Mouse (Mus musculus) MEL (cell line): Measurements from ENCODE around the gene H2afv.

Experiments
- CTCF ChIP-seq, 3 experiments: IDR thresholded peaks in 2 of 3; conservative IDR thresholded peaks in 1 of 3; 2 replicates each; pipeline ENCODE4 v1.5.1; 2011 to 2012; ENCODE audit warnings: low read length in 3 of 3, low read depth in 2 of 3, mild to moderate bottlenecking in 2 of 3, improper control_type of control experiment in 1 of 3, inconsistent platforms in 1 of 3, mixed read lengths in 1 of 3, moderate library complexity in 1 of 3; ENCODE audit not compliant: control insufficient read depth in 1 of 3, insufficient read depth in 1 of 3, poor library complexity in 1 of 3, severe bottlenecking in 1 of 3
- E2F4 ChIP-seq: IDR thresholded peaks from 2 replicates; pipeline ENCODE4 v1.6.1; 2011; ENCODE audit warnings: low read depth, low read length, improper control_type of control experiment, borderline replicate concordance
- ETS1 ChIP-seq: IDR thresholded peaks from 2 replicates; pipeline ENCODE4 v1.6.1; 2012; ENCODE audit warnings: low read depth, mild to moderate bottlenecking, inconsistent platforms, low read length, improper control_type of control experiment, moderate library complexity
- GATA1 ChIP-seq: IDR thresholded peaks from 2 replicates; pipeline ENCODE4 v1.6.1; 2011; ENCODE audit warnings: low read depth, low read length, improper control_type of control experiment
- HCFC1 ChIP-seq: IDR thresholded peaks from 2 replicates; pipeline ENCODE4 v1.6.1; 2012; ENCODE audit warnings: low read depth, mild to moderate bottlenecking, inconsistent platforms, low read length, improper control_type of control experiment, moderate library complexity
- MYC ChIP-seq: IDR thresholded peaks from 2 replicates; pipeline ENCODE4 v1.6.1; 2011; ENCODE audit warnings: low read depth, mild to moderate bottlenecking, low read length, improper control_type of control experiment, moderate library complexity
- RCOR1 ChIP-seq: IDR thresholded peaks from 2 replicates; pipeline ENCODE4 v1.6.1; 2012; ENCODE audit warnings: low read depth, mild to moderate bottlenecking, inconsistent platforms, low read length, improper control_type of control experiment
- USF1 ChIP-seq: IDR thresholded peaks from 2 replicates; pipeline ENCODE4 v1.6.1; 2014; ENCODE audit warnings: low read depth, mild to moderate bottlenecking, inconsistent platforms, low read length, improper control_type of control experiment, moderate library complexity
- ZC3H11A ChIP-seq: IDR thresholded peaks from 2 replicates; pipeline ENCODE4 v1.6.1; 2012; ENCODE audit warnings: low read depth, mild to moderate bottlenecking, inconsistent platforms, low read length, improper control_type of control experiment

GRCm38 (mm10) chr11:6413264-6413663, 31.0 kb downstream of the H2afv start:
- TF ChIP-seq E2F4 (no peak), CTCF (IDR thresholded peaks at IDR 0.05 in 2 of 3, conservative IDR thresholded peaks at IDR 0.05 in 1 of 3; ENCODE audit: control insufficient read depth in 1 of 3, insufficient read depth in 1 of 3, low read depth in 2 of 3, low read length in 3 of 3, poor library complexity in 1 of 3, severe bottlenecking in 1 of 3) (no peak), MYC (no peak), USF1 (no peak), HCFC1 (no peak), ZC3H11A (no peak), GATA1 (no peak), ETS1 (no peak), RCOR1 (no peak)
